Mouse (Mus musculus) ES-Bruce4 (cell line): ENCODE data around the gene Nup62. TPM values are rescaled to one million over a fixed set of nuclear protein-coding genes. Genes with fewer than 3 reads are reported as not detected.

Experiments
- H3K27ac ChIP-seq: 2 replicates; pipeline ENCODE4 v1.5.1; 2012; ENCODE audit warnings: low read length, inconsistent platforms; ENCODE audit not compliant: insufficient read depth
- H3K27me3 ChIP-seq: 2 replicates; pipeline ENCODE4 v1.6.1; 2012; ENCODE audit warnings: mild to moderate bottlenecking, low read length, inconsistent platforms; ENCODE audit not compliant: control insufficient read depth, poor library complexity, insufficient read depth, severe bottlenecking
- H3K36me3 ChIP-seq: 2 replicates; pipeline ENCODE4 v1.6.1; 2012; ENCODE audit warnings: inconsistent platforms, mild to moderate bottlenecking, low read length, moderate library complexity; ENCODE audit not compliant: control insufficient read depth, poor library complexity, insufficient read depth, severe bottlenecking
- H3K4me1 ChIP-seq: one replicate; pipeline ENCODE4 v1.8.1; 2011; ENCODE audit warnings: low read length; ENCODE audit not compliant: control insufficient read depth, insufficient read depth
- H3K4me3 ChIP-seq: 2 replicates; pipeline ENCODE4 v1.5.1; 2011; ENCODE audit warnings: low read depth, mild to moderate bottlenecking, low read length
- H3K9ac ChIP-seq: 2 replicates; pipeline ENCODE4 v1.6.1; 2012; ENCODE audit warnings: low read depth, mild to moderate bottlenecking, inconsistent platforms; ENCODE audit not compliant: poor library complexity, severe bottlenecking
- H3K9me3 ChIP-seq: replicated peaks from 2 replicates; pipeline ENCODE4 v1.6.1; 2012; ENCODE audit warnings: mild to moderate bottlenecking, low read length, inconsistent platforms; ENCODE audit not compliant: control insufficient read depth, poor library complexity, insufficient read depth, severe bottlenecking
- CTCF ChIP-seq: IDR thresholded peaks from one replicate; pipeline ENCODE4 v1.8.1; 2011; ENCODE audit warnings: low read depth, low read length
- EP300 ChIP-seq: IDR thresholded peaks from 2 replicates; pipeline ENCODE4 v1.6.1; 2011; ENCODE audit warnings: low read depth, low read length; ENCODE audit not compliant: insufficient read depth
- POLR2A ChIP-seq: IDR thresholded peaks from one replicate; pipeline ENCODE4 v1.8.1; 2011; ENCODE audit warnings: low read length; ENCODE audit not compliant: insufficient read depth
- polyA plus RNA-seq: library from polyadenylated mRNA; stranded (reverse); fragments of >200 nt; gene quantifications from 2 replicates; pipeline ENCODE4 v1.2.4, GENCODE M21; 2011; ENCODE audit warnings: low read depth; ENCODE audit not compliant: missing spikeins, insufficient read depth, insufficient read length

Nup62 gene
- polyA plus RNA-seq, 1 experiment, result 90.6 TPM

DNA sequence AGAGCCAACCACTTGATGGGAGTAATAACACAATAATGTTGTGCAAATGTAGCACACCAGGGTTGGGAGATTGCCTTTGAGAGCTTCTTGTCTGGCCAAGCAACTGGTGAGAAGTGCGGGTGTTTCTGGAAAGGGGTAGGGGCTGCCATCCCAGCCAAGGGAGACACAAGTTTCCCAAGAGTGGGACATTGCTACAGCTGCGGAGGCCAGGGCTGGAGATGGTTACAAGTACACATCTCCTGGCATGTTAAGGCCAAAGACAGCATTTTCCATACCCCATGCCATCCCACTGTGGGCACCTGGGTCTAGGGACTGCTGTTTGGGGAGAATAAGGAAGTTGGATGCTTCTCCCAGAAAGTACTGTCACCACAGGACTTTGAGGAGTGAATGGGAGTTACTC lies 37.2 kb downstream of the Nup62 start:
- Histone ChIP-seq H3K4me3 (no peak overlapping the region; the same call in 1 of the 2 replicates), H3K9me3 (no peaks in the 10 kb centered on the region), H3K27ac (no peak overlapping the region), H3K9ac (peak overlapping the region; percentile 41; the same call in 1 of the 2 replicates), H3K36me3 (no peaks in the 10 kb centered on the region), H3K27me3 (no peaks in the 10 kb centered on the region), H3K4me1 (no peaks in the 10 kb centered on the region)
- no peak for TF ChIP-seq CTCF
- TF ChIP-seq EP300, result no peak
- no peak for TF ChIP-seq POLR2A

DNA sequence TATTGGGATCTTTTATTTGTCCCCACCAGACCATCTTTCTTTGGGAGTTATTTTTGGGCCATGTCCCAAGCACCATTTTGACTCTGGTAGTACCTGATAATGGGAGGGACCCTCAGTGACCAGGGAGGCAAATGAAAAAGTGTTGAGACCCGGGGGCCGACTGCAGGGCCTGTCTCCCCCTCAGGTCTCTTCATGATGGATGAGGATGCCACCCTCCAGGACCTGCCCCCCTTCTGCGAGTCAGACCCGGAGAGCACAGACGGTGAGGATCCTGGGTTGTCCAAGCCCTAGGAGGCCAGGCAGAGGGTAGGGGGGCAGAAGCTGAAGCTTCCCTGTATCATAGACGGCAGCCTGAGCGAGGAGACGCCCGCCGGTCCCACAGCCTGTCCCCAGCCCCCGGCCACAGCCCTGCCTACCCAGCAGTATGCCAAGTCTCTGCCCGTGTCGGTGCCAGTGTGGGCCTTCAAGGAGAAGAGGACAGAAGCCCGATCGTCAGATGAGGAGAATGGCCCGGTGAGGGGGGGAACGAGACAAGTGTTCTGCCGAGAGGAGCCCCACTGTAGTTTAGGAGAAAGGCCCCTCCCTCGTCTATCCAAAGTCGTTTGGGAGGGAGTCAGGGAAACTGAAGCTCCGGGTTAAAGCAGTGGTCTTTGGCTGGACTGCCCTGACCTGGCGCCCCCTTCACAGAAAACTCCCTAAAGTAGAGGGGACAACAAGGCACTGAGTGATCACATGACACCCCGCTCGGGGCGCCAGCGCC lies 37.9 kb downstream of the Nup62 start:
- TF ChIP-seq EP300, result no peak
- TF ChIP-seq CTCF, result no peak
- TF ChIP-seq POLR2A, result no peak
- peak overlapping the region; percentile 35 for H3K9ac ChIP-seq
- no peaks in the 10 kb centered on the region for H3K9me3 ChIP-seq
- H3K27ac ChIP-seq, result peak overlapping the region; percentile 17; the same call in 1 of the 2 replicates
- peak overlapping the region; percentile 77 for H3K4me3 ChIP-seq
- no peaks in the 10 kb centered on the region for H3K4me1 ChIP-seq
- H3K36me3 ChIP-seq, result no peaks in the 10 kb centered on the region
- H3K27me3 ChIP-seq, result no peaks in the 10 kb centered on the region

DNA sequence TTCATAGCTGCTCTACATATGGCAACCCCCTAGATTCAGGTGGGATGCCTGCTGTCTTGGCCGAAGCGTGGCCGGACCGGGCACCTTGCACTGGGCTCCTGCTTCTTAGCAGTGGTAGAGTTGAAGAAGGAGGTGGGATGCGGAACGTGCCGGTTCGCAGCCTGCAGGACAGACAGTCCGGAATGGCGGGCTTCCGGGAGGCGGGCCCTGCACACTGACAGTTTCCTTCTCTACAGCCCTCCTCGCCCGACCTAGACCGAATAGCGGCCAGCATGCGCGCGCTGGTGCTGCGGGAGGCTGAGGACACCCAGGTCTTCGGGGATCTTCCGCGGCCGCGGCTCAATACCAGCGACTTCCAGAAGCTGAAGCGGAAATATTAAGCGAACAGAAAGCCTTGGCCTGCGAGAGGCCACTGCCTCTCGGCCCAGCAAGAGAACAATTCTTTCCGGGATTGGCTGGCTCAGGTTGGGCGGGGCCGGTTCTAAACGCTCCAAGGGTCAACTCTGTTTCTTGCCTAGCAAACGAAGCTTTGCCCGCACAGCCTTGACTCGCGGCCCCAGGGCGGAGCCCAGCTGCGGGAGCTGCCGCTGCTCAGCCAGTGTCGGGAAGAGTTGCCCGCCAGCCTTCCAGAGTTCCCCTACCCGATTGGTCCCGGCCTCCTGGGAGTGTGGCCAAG lies 38.6 kb downstream of the Nup62 start:
- Histone ChIP-seq H3K9ac (peak overlapping the region; percentile 35), H3K27ac (peak overlapping the region; percentile 28), H3K9me3 (no peaks in the 10 kb centered on the region), H3K36me3 (no peaks in the 10 kb centered on the region), H3K4me1 (no peaks in the 10 kb centered on the region), H3K27me3 (no peaks in the 10 kb centered on the region), H3K4me3 (peak overlapping the region; percentile 77)
- TF ChIP-seq EP300, result no peak
- TF ChIP-seq POLR2A, result no peak
- TF ChIP-seq CTCF, result no peak

DNA sequence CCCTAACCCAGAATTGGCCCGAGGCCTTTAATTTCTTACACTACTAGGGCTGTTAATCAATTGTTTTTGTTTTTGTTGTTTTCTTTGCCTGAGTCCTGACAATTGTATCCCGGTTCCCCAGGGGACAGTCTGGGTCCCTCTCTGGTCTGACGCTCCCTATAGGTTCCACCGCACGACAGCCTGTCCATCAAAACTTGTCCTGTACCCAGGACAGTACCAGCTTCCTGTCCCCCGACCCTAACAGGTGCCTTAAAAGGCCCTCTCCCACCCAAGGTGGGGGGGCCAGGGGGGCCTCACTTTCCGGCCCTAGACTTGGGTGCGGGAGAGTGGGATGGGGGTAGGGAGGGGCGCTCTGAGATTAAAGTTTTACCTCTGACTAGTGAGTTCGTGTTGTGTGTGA lies 39.1 kb downstream of the Nup62 start:
- peak overlapping the region; percentile 28 for H3K27ac ChIP-seq
- no peaks in the 10 kb centered on the region for H3K27me3 ChIP-seq
- peak overlapping the region; percentile 77; the same call in 1 of the 2 replicates for H3K4me3 ChIP-seq
- no peaks in the 10 kb centered on the region for H3K36me3 ChIP-seq
- H3K4me1 ChIP-seq, result no peaks in the 10 kb centered on the region
- TF ChIP-seq POLR2A (no peak), CTCF (no peak), EP300 (no peak)
- H3K9me3 ChIP-seq, result no peaks in the 10 kb centered on the region
- peak overlapping the region; percentile 35 for H3K9ac ChIP-seq

DNA sequence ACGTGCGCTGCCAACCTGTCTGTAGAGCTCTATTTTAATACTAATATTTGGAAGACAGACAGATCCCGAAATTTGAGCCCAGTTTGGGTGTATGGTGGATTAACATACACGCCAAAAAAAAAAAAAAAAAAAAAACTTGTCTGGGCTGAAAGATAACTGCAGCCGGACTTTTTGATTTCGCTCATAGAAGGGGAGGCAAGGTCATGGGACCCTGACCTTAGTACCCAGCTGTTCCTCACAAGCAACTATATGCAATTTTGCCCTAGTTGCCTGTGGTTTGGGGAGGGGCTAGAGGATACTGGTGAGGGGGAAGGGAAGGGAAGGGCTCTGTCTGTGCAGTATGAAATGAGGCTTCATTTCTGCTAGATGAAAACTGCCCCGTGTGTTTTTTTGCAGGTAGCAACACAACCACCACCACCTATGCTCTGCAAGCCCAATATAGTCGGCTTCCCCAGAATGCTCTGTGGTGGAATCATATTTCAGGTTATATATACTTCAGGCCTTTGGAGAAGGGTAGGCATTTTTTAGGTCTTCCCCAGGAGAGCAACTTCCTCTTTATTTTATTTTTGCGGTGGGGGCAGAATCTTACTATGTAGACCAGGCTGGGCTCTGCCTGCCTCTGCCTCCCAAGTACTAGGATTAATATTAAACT lies 40.5 kb downstream of the Nup62 start:
- peak overlapping the region; percentile 82 for H3K4me3 ChIP-seq
- H3K9ac ChIP-seq, result peak overlapping the region; percentile 85
- no peak for TF ChIP-seq CTCF
- no peak for TF ChIP-seq POLR2A
- TF ChIP-seq EP300, result no peak
- peak overlapping the region; percentile 74; the same call in 1 of the 2 replicates for H3K27ac ChIP-seq
- H3K9me3 ChIP-seq, result no peaks in the 10 kb centered on the region
- H3K4me1 ChIP-seq, result no peaks in the 10 kb centered on the region
- no peaks in the 10 kb centered on the region for H3K27me3 ChIP-seq
- H3K36me3 ChIP-seq, result no peaks in the 10 kb centered on the region
